Mouse (Mus musculus) right cerebral cortex, postnatal 25 days (tissue): ENCODE results near the gene Grb14.

ENCODE experiments used
- DNase-seq: peaks from one replicate; pipeline ENCODE4 v3.0.0; 2022

Gene Grb14

GRCm38 (mm10) chr2:65024887-65025286 lies at the start of gene Grb14:
TSS of gene Grb14 (minus strand) at chr2:65024987.
- no peak for DNase-seq

- no peak for DNase-seq
These were observed 47.4 kb upstream of the Grb14 start for GRCm38 (mm10) chr2:65072205-65072604.

GRCm38 (mm10) chr2:65053764-65054163 lies 29.0 kb upstream of the Grb14 start:
- DNase-seq, result no peak

GRCm38 (mm10) chr2:65052191-65053012 lies 27.6 kb upstream of the Grb14 start:
- no peak for DNase-seq

- no peak for DNase-seq
These were observed 26.0 kb upstream of the Grb14 start for GRCm38 (mm10) chr2:65050776-65051175.

GRCm38 (mm10) chr2:65048234-65049017 lies 23.6 kb upstream of the Grb14 start:
- DNase-seq, result no peak

- no peak for DNase-seq
These were observed 13.4 kb upstream of the Grb14 start for GRCm38 (mm10) chr2:65038164-65038563.

- DNase-seq, result no peak
These were observed 12.8 kb upstream of the Grb14 start for GRCm38 (mm10) chr2:65037546-65037945.

GRCm38 (mm10) chr2:65022363-65023240 lies 2.2 kb downstream of the Grb14 start:
- peak; percentile 66 for DNase-seq

GRCm38 (mm10) chr2:65021691-65022362 lies 3.0 kb downstream of the Grb14 start:
- DNase-seq, result peak; percentile 26

- DNase-seq, result no peak
These were observed 7.4 kb downstream of the Grb14 start for GRCm38 (mm10) chr2:65017375-65017774.

- DNase-seq, result no peak
These were observed 10.2 kb downstream of the Grb14 start for GRCm38 (mm10) chr2:65014552-65014951.

- DNase-seq, result no peak
These were observed 14.7 kb downstream of the Grb14 start for GRCm38 (mm10) chr2:65010105-65010504.

- no peak for DNase-seq
These were observed 17.4 kb downstream of the Grb14 start for GRCm38 (mm10) chr2:65007396-65007795.

GRCm38 (mm10) chr2:65005044-65005443 lies 19.7 kb downstream of the Grb14 start:
- DNase-seq, result no peak

- no peak for DNase-seq
These were observed 21.4 kb downstream of the Grb14 start for GRCm38 (mm10) chr2:65003433-65003832.

- no peak for DNase-seq
These were observed 22.2 kb downstream of the Grb14 start for GRCm38 (mm10) chr2:65002631-65003030.

GRCm38 (mm10) chr2:64995048-64995447 lies 29.7 kb downstream of the Grb14 start:
- DNase-seq, result no peak

GRCm38 (mm10) chr2:64989426-64990187 lies 35.2 kb downstream of the Grb14 start:
- no peak for DNase-seq

- DNase-seq, result no peak
These were observed 37.0 kb downstream of the Grb14 start for GRCm38 (mm10) chr2:64987782-64988181.

- no peak for DNase-seq
These were observed 49.2 kb downstream of the Grb14 start for GRCm38 (mm10) chr2:64975546-64975945.

GRCm38 (mm10) chr2:64974549-64974948 lies 50.2 kb downstream of the Grb14 start:
- DNase-seq, result no peak
